Comparison of ENCODE assay signal across 17 mouse cellular contexts in the genomic region with DNA sequence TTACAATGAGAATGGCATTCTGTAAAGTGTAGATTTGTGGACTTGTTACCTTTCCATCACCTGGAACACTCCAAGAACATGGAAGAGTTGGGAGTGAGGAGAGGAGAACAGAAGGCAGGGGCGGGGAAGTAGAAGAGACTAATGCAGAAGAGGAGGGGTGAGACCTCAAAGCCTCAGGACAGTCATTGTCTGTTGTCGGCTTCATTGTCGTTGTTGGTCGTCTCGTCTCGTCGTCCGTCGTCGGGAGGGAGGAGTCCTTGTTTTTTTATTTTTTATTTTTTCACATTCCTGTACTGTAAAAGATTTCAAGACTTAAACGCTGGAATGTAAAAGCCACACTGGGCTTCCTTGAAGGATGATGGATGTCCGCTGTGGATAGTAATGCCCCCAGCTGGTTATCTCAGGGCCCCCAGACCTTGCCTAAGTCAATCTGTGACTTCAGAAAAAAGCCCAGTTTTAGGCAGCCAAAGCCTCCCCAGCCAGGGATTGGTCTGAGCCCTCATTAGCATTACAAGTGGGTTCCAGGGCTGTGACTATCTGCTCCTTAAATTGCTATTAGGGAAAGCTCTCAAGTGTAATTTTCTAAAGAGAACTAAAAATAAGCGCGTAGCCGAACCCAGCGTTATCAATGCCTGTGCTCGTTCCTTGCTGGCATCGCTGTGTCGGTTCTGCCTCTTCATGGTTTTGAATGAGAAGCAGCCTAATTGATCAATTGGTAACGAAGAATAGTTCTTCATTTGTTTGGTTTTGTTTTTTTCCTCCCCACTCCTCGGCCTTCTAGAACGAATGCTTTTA. TPM values are rescaled to one million over a fixed set of nuclear protein-coding genes. Genes with fewer than 3 reads are reported as not detected.
DNase-seq lines count a peak whose midpoint lies in the region; ATAC-seq lines count a peak whose summit lies in the region.
"Had no signal": no experiment of that assay in that cellular context is flagged by ENCODE, and none has a peak within 500 bp of the region (broad histone marks: within the 10 kb centered on the region; RNA-seq: fewer than 3 reads in every experiment).

No protein-coding gene starts in this region.

- peaks cover 2% of the 10 kb centered on the region; the same call in 1 of the 2 replicates for H3K27me3 ChIP-seq in neural tube, embryonic 11.5 days (ENCODE audit: control insufficient read depth, insufficient read depth, low read length)
- H3K27me3 ChIP-seq in hindbrain, embryonic 14.5 days (ENCODE audit: control insufficient read depth, insufficient read depth, low read length): no peaks in the 10 kb centered on the region
- no peaks in the 10 kb centered on the region for H3K27me3 ChIP-seq in neural tube, embryonic 14.5 days (ENCODE audit: control insufficient read depth, insufficient read depth, low read length)

- peak; percentile 39 for DNase-seq in CD4-positive, CD25-positive, alpha-beta regulatory T cell, adult 2 months (ENCODE audit: low read depth, low spot score)
- DNase-seq in neural tube, embryonic 11.5 days (ENCODE audit: low spot score): peak; percentile 20
- DNase-seq in neural tube, embryonic 10.5 days (ENCODE audit: extremely low spot score, low spot score): no peak
- no peak for DNase-seq in hindbrain, embryonic 14.5 days (ENCODE audit: low spot score)
- no peak for DNase-seq in left cerebral cortex, postnatal 25 days (ENCODE audit: low spot score in 2 of 2)
- DNase-seq in cerebellum, adult 18-20 months: no peak
- DNase-seq: adrenal gland, postnatal 10 days; cerebellum, adult 11-12 months; kidney, postnatal 25 days; lung, postnatal 4 days; right cerebral cortex, postnatal 4 days had no signal

- no peak overlapping the region for H3K4me3 ChIP-seq in neural tube, embryonic 11.5 days (ENCODE audit: low read depth, low read length)
- no peak overlapping the region for H3K4me3 ChIP-seq in hindbrain, embryonic 14.5 days (replicated peaks; ENCODE audit: low read length)
- H3K4me3 ChIP-seq in neural tube, embryonic 14.5 days (ENCODE audit: low read depth, low read length): no peak overlapping the region
- H3K4me3 ChIP-seq: embryonic facial prominence, embryonic 13.5 days; left cerebral cortex, adult 2 months had no signal

- ATAC-seq in CD4-positive, CD25-positive, alpha-beta regulatory T cell, adult 4 months: no peak
- no peak for ATAC-seq in neural tube, embryonic 11.5 days (ENCODE audit: insufficient read depth, low FRiP score, low TSS enrichment)
- no peak for ATAC-seq in hindbrain, embryonic 14.5 days (ENCODE audit: low FRiP score)
- ATAC-seq in neural tube, embryonic 14.5 days (ENCODE audit: low read depth): no peak
- ATAC-seq: intestine, embryonic 16.5 days had no signal

- H3K9me3 ChIP-seq in neural tube, embryonic 11.5 days (ENCODE audit: control insufficient read depth, low read length): no peaks in the 10 kb centered on the region
- no peaks in the 10 kb centered on the region for H3K9me3 ChIP-seq in hindbrain, embryonic 14.5 days (ENCODE audit: control insufficient read depth, low read length)
- no peaks in the 10 kb centered on the region for H3K9me3 ChIP-seq in neural tube, embryonic 14.5 days (ENCODE audit: control insufficient read depth, low read length)
- H3K9me3 ChIP-seq: embryonic facial prominence, embryonic 13.5 days had no signal

- intact Hi-C loops in left cerebral cortex, postnatal 25 days (cut with DNase I): no loop called here

- H3K4me2 ChIP-seq in neural tube, embryonic 11.5 days (ENCODE audit: low read depth): peak overlapping the region; percentile 32
- H3K4me2 ChIP-seq in hindbrain, embryonic 14.5 days (replicated peaks): 0 out of 2 replicates have a peak overlapping the region, but pooled peaks have one; percentile 11
- H3K4me2 ChIP-seq in neural tube, embryonic 14.5 days (ENCODE audit: low read depth, low read length): 0 out of 2 replicates have a peak overlapping the region, but pooled peaks have one; percentile 29
- H3K4me2 ChIP-seq: embryonic facial prominence, embryonic 13.5 days had no signal

- H3K36me3 ChIP-seq in neural tube, embryonic 11.5 days (ENCODE audit: control insufficient read depth, insufficient read depth, low read length): no peaks in the 10 kb centered on the region
- H3K36me3 ChIP-seq in hindbrain, embryonic 14.5 days (replicated peaks; ENCODE audit: control insufficient read depth, insufficient read depth): no peaks in the 10 kb centered on the region
- no peaks in the 10 kb centered on the region for H3K36me3 ChIP-seq in neural tube, embryonic 14.5 days (ENCODE audit: control insufficient read depth, insufficient read depth, low read length)
- H3K36me3 ChIP-seq: embryonic facial prominence, embryonic 13.5 days had no signal

- no peak overlapping the region for H3K27ac ChIP-seq in neural tube, embryonic 11.5 days (ENCODE audit: low read depth, low read length)
- no peak overlapping the region for H3K27ac ChIP-seq in hindbrain, embryonic 14.5 days
- no peak overlapping the region for H3K27ac ChIP-seq in neural tube, embryonic 14.5 days (ENCODE audit: low read depth, low read length)
- H3K27ac ChIP-seq: embryonic facial prominence, embryonic 13.5 days; left cerebral cortex, adult 2 months had no signal

- 9% methylated on average over 22 of the region's 22 CpGs for WGBS in neural tube, embryonic 11.5 days
- 11% methylated on average over 22 of the region's 22 CpGs for WGBS in hindbrain, embryonic 14.5 days
- 4% methylated on average over 22 of the region's 22 CpGs for WGBS in neural tube, embryonic 14.5 days

- H3K9ac ChIP-seq in neural tube, embryonic 11.5 days (ENCODE audit: low read length): no peak overlapping the region
- 0 out of 2 replicates have a peak overlapping the region, but pooled peaks have one; percentile 16 for H3K9ac ChIP-seq in hindbrain, embryonic 14.5 days
- no peak overlapping the region for H3K9ac ChIP-seq in neural tube, embryonic 14.5 days (replicated peaks; ENCODE audit: low read depth, low read length)
- H3K9ac ChIP-seq: embryonic facial prominence, embryonic 13.5 days had no signal

- no peaks in the 10 kb centered on the region for H3K4me1 ChIP-seq in neural tube, embryonic 11.5 days (ENCODE audit: control insufficient read depth, insufficient read depth, low read length)
- peaks cover 11% of the 10 kb centered on the region; the same call in 1 of the 2 replicates for H3K4me1 ChIP-seq in hindbrain, embryonic 14.5 days (replicated peaks; ENCODE audit: control insufficient read depth, insufficient read depth, low read length)
- peaks cover 6% of the 10 kb centered on the region for H3K4me1 ChIP-seq in neural tube, embryonic 14.5 days (ENCODE audit: control insufficient read depth, insufficient read depth, low read length)

RNA-seq across cellular contexts. Expression of a gene that starts 5.0 kb away (rescaled TPM):
- 10 to 100 TPM; 37.7 to 55.0 TPM for polyA plus RNA-seq in CD4-positive, CD25-positive, alpha-beta regulatory T cell, adult 4 months (2017; shearing (Covaris generic))
- 3.9 and 4.3 TPM in 2 replicates for polyA plus RNA-seq in neural tube, embryonic 11.5 days (2014; fragmentation: Nextera tagmentation; extraction: Ambion mirVana)
- 0.23 and 0.26 TPM in 2 replicates for polyA plus RNA-seq in hindbrain, embryonic 14.5 days (2014; fragmentation: Nextera tagmentation; extraction: Ambion mirVana)
- 0.32 and 0.37 TPM in 2 replicates for polyA plus RNA-seq in neural tube, embryonic 14.5 days (2014; fragmentation: Nextera tagmentation; extraction: Ambion mirVana)
- 1 to 10 TPM in 1 of 2 experiments, under 1 TPM in 1; 0.64 to 1.3 TPM for total RNA-seq in left cerebral cortex, postnatal 25 days (2021)

RNA-seq across cellular contexts. Expression of a gene that starts 12.4 kb away (rescaled TPM):
- polyA plus RNA-seq in CD4-positive, CD25-positive, alpha-beta regulatory T cell, adult 4 months (2017; shearing (Covaris generic)): under 1 TPM in 1 of 2 experiments, not detected in 1; 0.24 TPM
- polyA plus RNA-seq in neural tube, embryonic 11.5 days (2014; fragmentation: Nextera tagmentation; extraction: Ambion mirVana): not detected in 2 replicates
- not detected in 2 replicates for polyA plus RNA-seq in hindbrain, embryonic 14.5 days (2014; fragmentation: Nextera tagmentation; extraction: Ambion mirVana)
- polyA plus RNA-seq in neural tube, embryonic 14.5 days (2014; fragmentation: Nextera tagmentation; extraction: Ambion mirVana): not detected in 2 replicates
- total RNA-seq in left cerebral cortex, postnatal 25 days (2021): not detected
- total RNA-seq: adrenal gland, postnatal 10 days; left cerebral cortex, adult 2 months; liver, adult 2 months had no signal
- polyA plus RNA-seq: embryonic facial prominence, embryonic 13.5 days; intestine, embryonic 16.5 days; liver, adult 2 months had no signal

Comparison
In these comparisons a context has a peak if more than half of its experiments do, and no peak if none do; other contexts are left out.
1. DNase-seq: peak in CD4-positive, CD25-positive, alpha-beta regulatory T cell, adult 2 months (single experiment) and neural tube, embryonic 11.5 days (single experiment); none in neural tube, embryonic 10.5 days (single experiment), hindbrain, embryonic 14.5 days (single experiment), left cerebral cortex, postnatal 25 days (0 of 2) and cerebellum, adult 18-20 months (0 of 2).
2. Peak in every context shown above with its lines, with median percentiles within 50 percentile points of each other: H3K4me2 ChIP-seq.